Mouse (Mus musculus) ES-CJ7 (cell line): ENCODE results near the gene Ror2.

Experiments used
- DNase-seq: peaks from one replicate; pipeline ENCODE4 v3.0.0; 2011; ENCODE audit warnings: low read depth, low spot score

The Ror2 gene

DNA sequence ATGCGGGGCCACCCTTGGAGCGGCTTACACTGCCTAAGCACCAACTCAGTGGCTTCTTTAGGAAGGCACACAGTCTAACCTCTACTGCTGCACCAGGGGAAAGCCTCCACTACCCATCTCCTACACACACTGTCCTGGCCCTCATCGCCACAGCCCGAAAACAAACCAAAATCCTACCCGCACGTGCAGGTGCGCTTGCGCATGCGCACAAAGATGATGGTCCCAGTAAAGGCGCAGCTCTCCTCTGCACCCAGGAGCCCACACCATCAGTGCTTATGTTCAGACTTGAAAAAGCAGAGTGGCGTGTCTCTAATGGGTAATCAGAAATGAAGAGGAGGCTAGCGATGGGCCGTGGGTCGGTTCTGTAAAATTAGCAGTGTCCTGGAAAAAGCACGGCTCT lies 91.6 kb downstream of the Ror2 start:
- peak; percentile 64 for DNase-seq

DNA sequence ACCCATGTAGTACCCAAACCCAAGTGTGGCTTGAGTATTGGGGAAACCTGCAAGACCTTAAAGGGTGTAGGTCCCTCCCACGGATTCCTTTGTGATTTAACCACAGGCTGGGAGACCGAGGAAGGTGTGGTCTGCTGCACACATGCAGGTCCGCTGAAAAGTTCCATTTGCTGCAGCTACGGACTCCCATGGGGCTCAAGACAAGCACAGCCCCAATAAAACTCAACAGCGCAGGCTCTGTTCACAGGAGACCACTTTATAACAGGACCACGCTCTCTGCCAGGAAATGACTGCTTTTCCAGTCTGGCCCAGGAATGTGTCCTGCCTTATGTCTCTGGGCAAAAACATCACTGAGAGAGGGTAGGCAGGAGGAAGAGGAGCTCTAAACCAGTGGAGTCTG lies 92.2 kb downstream of the Ror2 start:
- DNase-seq: peak; percentile 79

DNA sequence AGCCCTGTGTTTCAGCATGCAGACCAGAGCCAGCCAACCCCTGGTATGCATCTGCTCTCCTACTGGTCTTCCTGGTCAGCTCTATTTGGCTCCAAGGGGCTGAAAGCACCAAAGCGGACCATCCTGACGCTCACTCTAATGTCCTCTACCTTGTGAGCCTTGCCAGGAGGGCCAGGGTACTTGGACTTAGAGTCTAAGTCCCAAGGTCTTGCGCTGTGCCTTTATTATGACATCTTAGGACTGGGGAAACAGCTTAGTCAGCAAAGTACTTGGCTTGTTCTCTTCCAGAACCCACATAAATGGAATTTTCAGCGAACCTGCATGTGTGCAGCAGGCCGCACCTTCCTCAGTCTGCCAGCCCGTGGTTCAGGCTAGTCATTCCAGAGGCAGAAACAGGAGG lies 93.6 kb downstream of the Ror2 start:
- DNase-seq: no peak

- peak; percentile 73 for DNase-seq
Observed at GRCm38 (mm10) chr13:53191657-53192056, 94.3 kb downstream of the Ror2 start.

GRCm38 (mm10) chr13:53188935-53189334 lies 97.0 kb downstream of the Ror2 start:
- DNase-seq: no peak

DNA sequence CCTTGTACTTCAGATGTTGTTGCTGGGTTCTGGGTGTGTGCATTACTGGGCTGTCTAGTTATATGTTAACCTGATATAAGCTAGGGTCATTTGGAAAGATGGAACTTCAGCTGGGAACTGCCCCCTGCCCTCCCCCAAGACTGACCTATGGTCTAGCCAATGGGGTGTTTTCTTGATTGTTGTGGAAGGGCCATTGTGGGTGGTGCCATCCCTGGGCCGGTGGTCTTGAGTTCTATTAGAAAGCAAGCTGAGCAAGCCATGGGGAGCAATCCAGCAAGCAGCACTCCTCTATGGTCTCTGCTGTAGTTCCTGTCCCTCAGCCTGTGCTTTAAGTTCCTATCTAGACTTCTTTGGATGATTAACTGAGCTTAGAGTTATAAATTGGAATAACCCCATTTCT lies 101.1 kb downstream of the Ror2 start:
- peak; percentile 54 for DNase-seq

GRCm38 (mm10) chr13:53184149-53184548 lies 101.8 kb downstream of the Ror2 start:
- DNase-seq: peak; percentile 98

DNA sequence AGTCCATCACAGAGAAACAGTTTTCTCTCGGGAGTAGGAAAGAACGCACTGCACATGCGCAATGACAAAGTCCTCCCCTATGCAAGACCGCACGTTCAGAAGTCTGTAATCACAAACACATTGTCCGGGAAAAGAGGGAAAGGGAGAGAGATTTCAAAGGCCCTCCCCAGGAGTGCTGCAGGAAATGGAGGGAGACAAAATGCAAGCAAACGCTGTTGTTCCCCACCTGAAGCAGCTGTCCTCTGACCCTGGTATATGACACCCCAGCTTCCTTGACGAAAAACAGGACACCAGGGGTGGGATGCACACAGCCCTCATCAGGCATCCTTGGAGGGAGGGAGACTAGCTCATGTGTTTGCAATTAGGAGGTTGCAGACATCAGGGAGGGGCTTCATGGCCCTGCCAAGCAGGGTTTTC lies 102.8 kb downstream of the Ror2 start:
- DNase-seq: peak; percentile 86

DNA sequence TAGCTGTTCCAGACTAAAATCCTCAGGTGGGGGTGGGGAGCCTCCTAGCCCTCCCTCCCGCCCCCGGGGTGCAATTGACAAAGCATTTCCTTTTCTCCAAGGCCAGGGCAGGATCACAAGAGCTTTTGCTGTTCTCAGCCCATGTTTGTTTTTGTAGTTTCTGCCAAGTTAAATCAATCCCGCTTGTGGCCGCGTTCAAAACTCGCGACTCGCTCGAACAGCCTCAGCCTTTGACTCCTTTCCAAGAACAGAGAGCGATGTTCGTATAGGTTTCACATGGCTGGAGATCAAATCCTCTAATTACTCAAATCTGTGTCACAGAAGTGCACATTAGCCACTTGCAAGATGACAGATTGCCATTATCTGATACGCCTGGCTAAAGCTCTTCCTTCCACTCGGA lies 107.3 kb downstream of the Ror2 start:
- DNase-seq: peak; percentile 67

DNA sequence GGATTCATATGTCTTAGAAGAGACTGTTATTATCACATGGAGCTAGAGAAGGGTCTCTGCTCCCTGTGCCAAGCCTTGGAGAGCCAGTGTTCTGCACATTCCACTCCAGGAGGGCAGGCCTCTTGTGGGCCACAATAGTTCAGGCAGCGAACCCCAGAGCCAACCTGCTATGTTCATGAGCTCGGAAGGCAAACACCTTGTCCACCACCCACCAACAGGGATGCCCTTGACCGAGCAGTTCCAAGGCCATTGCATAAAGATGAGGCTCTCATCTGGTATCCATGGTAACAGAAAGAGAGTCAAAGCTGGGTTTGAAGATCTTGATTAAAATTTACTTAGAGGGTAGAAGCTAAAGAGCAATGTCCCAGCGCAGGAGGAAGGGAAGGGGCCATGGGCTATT lies 107.8 kb downstream of the Ror2 start:
- DNase-seq: peak; percentile 52

DNA sequence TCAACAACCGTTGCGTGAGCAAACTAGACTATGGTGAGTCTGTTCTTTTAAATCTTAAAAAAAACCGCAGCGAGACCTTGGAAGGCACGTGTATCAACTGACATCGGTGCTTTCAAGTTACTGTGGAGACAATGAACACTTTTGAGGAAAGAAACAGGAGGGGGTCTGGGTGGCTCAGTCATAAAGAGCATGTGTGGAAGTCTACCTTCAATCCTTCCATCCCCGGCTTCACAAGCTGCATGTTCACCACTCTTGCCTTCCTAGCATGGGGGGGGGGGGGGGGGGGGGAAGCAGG lies 108.6 kb downstream of the Ror2 start:
- DNase-seq: no peak

- no peak for DNase-seq
Observed at GRCm38 (mm10) chr13:53176695-53177423, 109.1 kb downstream of the Ror2 start.

DNA sequence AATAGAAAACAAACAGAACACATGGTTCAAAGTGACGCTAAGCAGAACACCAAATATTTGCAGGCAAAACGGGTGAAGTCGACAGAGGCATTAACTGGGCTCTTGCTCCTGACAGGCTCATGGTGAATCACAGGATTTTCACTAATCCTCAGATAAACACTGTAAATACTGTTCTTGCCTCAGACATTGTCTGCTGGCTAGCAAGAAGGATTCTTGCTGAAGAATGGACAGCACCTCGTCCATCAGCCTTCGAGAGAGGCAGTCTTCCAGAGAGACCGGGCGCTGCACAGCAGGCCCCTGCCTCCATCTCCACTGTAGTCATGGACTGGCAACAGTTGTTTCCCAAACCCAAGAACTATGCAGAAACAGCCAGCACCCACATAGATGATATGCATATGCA lies 110.9 kb downstream of the Ror2 start:
- no peak for DNase-seq

DNA sequence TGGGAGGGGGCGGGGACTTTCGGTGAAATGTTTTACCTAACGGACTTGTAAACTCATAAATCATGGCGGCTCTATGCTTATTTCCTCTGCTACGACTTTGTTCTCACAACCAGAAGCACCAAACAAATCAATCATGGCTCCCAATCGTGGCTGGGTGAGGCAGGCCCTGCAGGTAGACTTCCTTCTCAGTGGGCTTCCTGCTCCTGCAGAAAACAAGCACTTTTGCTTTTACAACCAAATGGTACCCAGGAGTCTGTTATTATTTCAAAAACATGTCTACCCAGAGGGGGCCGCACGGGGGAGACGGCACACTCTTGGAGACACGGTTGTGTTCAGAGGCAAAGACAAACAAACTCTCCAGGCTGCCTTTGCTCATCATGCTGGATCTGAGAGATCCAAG lies 122.3 kb downstream of the Ror2 start:
- no peak for DNase-seq

GRCm38 (mm10) chr13:53163060-53163459 lies 122.9 kb downstream of the Ror2 start:
- no peak for DNase-seq

GRCm38 (mm10) chr13:53159501-53159900 lies 126.4 kb downstream of the Ror2 start:
- peak; percentile 68 for DNase-seq

- no peak for DNase-seq
Observed at GRCm38 (mm10) chr13:53158405-53159005, 127.4 kb downstream of the Ror2 start.

GRCm38 (mm10) chr13:53156911-53157310 lies 129.0 kb downstream of the Ror2 start:
- DNase-seq: no peak

DNA sequence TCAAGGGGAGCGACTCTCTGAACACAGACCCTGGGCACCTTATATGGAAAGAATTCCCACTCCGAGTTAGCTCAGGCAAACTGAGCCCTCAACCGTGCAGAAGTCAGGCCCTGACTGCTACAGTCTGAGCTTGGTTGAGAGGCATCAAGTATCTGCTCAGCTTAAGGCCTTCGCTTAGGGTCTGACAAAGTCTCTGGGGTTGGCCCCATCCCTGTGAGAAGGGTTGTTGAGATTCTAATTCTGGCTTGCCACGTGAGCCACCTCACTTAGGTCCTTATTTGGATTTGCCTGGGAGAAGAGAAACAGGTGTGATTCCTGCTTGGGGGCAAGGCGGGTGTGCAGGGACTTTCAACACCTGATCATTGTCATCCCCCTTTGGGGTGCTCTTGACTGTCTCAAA lies 129.6 kb downstream of the Ror2 start:
- no peak for DNase-seq

DNA sequence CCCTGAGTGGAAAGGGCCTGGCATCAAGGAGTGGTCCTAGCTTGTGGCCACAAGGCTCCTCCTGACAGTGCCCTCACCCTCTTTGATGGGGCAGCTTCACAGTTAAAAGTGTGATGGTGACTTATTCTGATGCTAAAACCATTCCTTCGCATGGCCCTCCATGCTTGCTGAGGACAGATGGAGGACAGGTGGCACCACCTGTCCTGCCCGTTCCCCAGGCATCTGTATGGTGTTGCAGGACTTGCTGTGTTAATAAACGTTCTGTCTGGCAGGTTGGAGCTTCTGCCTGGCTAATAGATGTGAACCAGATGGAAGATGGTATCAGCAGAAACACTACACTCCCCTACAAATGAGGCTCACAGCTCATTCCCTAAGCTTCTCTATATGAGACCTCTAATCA lies 140.4 kb downstream of the Ror2 start:
- no peak for DNase-seq

DNA sequence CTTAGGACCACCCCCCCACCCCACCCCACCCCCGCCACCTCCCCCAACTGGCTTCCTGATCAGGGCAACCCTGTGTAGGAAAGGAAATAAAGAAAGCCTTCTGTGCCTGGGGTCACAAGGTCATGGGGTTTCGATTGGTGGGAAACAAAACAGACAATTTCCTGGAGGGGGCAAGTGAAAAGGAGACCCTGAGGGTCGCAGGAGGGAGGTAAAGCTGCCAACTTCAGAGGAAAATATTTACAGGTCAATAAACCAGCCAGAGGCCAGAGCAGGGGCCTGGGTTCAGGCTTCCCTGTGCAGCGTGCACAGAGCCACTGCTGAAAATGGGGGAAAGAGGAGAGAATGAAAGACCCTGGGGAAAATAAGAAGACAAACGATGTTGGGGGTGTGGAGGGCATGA lies 142.8 kb downstream of the Ror2 start:
- DNase-seq: no peak

GRCm38 (mm10) chr13:53142268-53142667 lies 143.7 kb downstream of the Ror2 start:
- no peak for DNase-seq

GRCm38 (mm10) chr13:53140298-53140697 lies 145.6 kb downstream of the Ror2 start:
- DNase-seq: peak; percentile 45

DNA sequence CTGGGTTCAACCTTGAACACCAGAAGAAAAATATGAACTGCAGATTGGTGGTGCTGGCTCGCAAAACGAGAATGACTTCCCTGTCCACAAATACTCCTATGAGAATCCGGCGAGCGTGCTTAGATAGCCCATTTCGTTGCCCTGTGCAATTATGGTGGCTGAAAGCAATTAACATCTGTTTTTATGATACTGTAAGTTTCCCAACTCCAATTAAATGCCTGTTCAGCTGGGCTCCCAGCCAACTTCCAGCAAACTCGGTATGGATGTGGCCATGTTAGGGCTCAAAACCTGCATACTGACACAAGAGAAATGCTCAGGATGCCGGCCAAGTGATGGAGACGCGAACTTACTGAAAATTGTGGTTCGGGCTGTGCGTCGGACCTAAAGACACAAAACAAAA lies 155.4 kb downstream of the Ror2 start:
- no peak for DNase-seq
